Comparison of ENCODE assay signal across 24 mouse cellular contexts in the genomic region with DNA sequence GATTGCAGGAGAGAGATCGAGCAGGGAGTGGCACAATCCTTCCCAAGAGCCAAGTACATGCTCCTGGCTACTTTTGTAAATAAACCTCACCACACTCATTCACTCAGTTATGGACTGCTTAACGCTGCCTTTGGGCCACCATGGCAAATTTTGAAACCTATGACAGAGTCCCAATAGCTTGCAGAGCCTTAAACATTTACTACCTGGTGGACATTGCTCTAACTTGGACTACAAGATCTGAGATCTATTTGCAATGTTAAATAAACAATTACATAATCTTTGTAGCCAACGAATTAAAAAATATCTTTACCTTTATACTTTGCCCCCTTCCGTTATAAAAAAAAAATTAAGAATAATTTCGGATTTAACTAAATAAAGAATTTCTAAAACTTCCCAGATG.
DNase-seq lines count a peak whose midpoint lies in the region; ATAC-seq and TF ChIP-seq lines count a peak whose summit lies in the region.
"Had no signal": no experiment of that assay in that cellular context is flagged by ENCODE, and none has a peak within 500 bp of the region (broad histone marks: within the 10 kb centered on the region; RNA-seq: fewer than 3 reads in every experiment).

No protein-coding gene starts in this region.

- peak overlapping the region; percentile 33; the same call in 1 of the 2 replicates for H3K27ac ChIP-seq in heart, embryonic 15.5 days
- H3K27ac ChIP-seq in liver, adult 2 months (replicated peaks; ENCODE audit: insufficient read depth, low read depth, low read length) = peak overlapping the region; percentile 83
- no peak overlapping the region for H3K27ac ChIP-seq in liver, embryonic 11.5 days (ENCODE audit: low read depth, low read length)
- H3K27ac ChIP-seq in brown adipose tissue, adult 24 weeks (replicated peaks; ENCODE audit: low read depth, low read length) = 0 out of 2 replicates have a peak overlapping the region, but pooled peaks have one; percentile 51
- H3K27ac ChIP-seq in macrophage = peak overlapping the region; percentile 86
- H3K27ac ChIP-seq: hindbrain, embryonic 10.5 days; hindbrain, embryonic 13.5 days; intestine, embryonic 15.5 days had no signal

- peaks cover 12% of the 10 kb centered on the region for H3K4me1 ChIP-seq in heart, embryonic 15.5 days (replicated peaks)
- H3K4me1 ChIP-seq in liver, adult 2 months (ENCODE audit: control insufficient read depth, insufficient read depth, low read length) = peaks cover 15% of the 10 kb centered on the region
- H3K4me1 ChIP-seq in liver, embryonic 11.5 days (replicated peaks; ENCODE audit: control insufficient read depth, insufficient read depth, low read length) = 0 out of 2 replicates have a peak, but pooled peaks cover 2% of the 10 kb centered on the region
- peaks cover 6% of the 10 kb centered on the region for H3K4me1 ChIP-seq in brown adipose tissue, adult 24 weeks (ENCODE audit: control insufficient read depth, insufficient read depth, insufficient read length, low read length)

- DNase-seq in heart, adult 8-10 months (ENCODE audit: low spot score) = no peak
- peak; percentile 92 for DNase-seq in liver, adult 2 months (ENCODE audit: extremely low read depth, low read depth, low spot score)
- no peak for DNase-seq in liver, embryonic 11.5 days (ENCODE audit: low spot score)
- no peak for DNase-seq in retina, postnatal 1 day
- DNase-seq: adrenal gland, adult 2 months; adrenal gland, postnatal 14 days; cerebellum, adult 18-20 months; cerebellum, adult 9-10 months; cerebellum, postnatal 14 days; forebrain, postnatal 0 days; gastrocnemius, postnatal 10 days; gastrocnemius, postnatal 36 days; heart, postnatal 36 days; kidney, adult 11 months had no signal

- H3K27me3 ChIP-seq in heart, embryonic 15.5 days = no peaks in the 10 kb centered on the region
- no peaks in the 10 kb centered on the region for H3K27me3 ChIP-seq in liver, adult 2 months (ENCODE audit: control insufficient read depth, insufficient read depth, low read length)
- no peaks in the 10 kb centered on the region for H3K27me3 ChIP-seq in liver, embryonic 11.5 days (replicated peaks; ENCODE audit: control insufficient read depth, insufficient read depth, low read length)
- H3K27me3 ChIP-seq: hindbrain, embryonic 13.5 days; intestine, embryonic 15.5 days had no signal

- no peaks in the 10 kb centered on the region for H3K9me3 ChIP-seq in heart, embryonic 15.5 days (replicated peaks)
- no peaks in the 10 kb centered on the region for H3K9me3 ChIP-seq in liver, embryonic 11.5 days (ENCODE audit: control insufficient read depth, low read length)
- H3K9me3 ChIP-seq: hindbrain, embryonic 10.5 days; hindbrain, embryonic 13.5 days; intestine, embryonic 15.5 days had no signal

- ATAC-seq in heart, embryonic 15.5 days (replicated peaks; ENCODE audit: insufficient number of reproducible peaks, insufficient read depth, low FRiP score, low read depth) = no peak
- ATAC-seq in liver, embryonic 11.5 days (replicated peaks; ENCODE audit: low FRiP score) = no peak
- ATAC-seq: CD4-positive, CD25-positive, alpha-beta regulatory T cell, adult 4 months; forebrain, embryonic 14.5 days; forebrain, postnatal 0 days; hindbrain, embryonic 16.5 days; intestine, embryonic 15.5 days had no signal

- no peak for TF ChIP-seq POLR2A in liver, adult 2 months (IDR thresholded peaks at IDR 0.05; ENCODE audit: extremely low read depth, insufficient read depth, low read length)

- 87% methylated on average over 5 of the region's 5 CpGs for WGBS in heart, embryonic 15.5 days
- WGBS in liver, adult 2 months = 22% methylated on average over 5 of the region's 5 CpGs
- WGBS in liver, embryonic 11.5 days = 87% methylated on average over 5 of the region's 5 CpGs
- 95% methylated on average over 5 of the region's 5 CpGs for WGBS in macrophage (ENCODE audit: missing documents)

- H3K36me3 ChIP-seq in heart, embryonic 15.5 days = no peaks in the 10 kb centered on the region
- no peaks in the 10 kb centered on the region for H3K36me3 ChIP-seq in liver, adult 2 months (ENCODE audit: control insufficient read depth, insufficient read depth, low read length)
- no peaks in the 10 kb centered on the region for H3K36me3 ChIP-seq in liver, embryonic 11.5 days (ENCODE audit: control insufficient read depth, insufficient read depth, low read length)
- no peaks in the 10 kb centered on the region for H3K36me3 ChIP-seq in macrophage (ENCODE audit: inconsistent target)
- H3K36me3 ChIP-seq: hindbrain, embryonic 10.5 days; hindbrain, embryonic 13.5 days; intestine, embryonic 15.5 days had no signal

- no peak overlapping the region for H3K9ac ChIP-seq in heart, embryonic 15.5 days
- no peak overlapping the region for H3K9ac ChIP-seq in liver, adult 2 months (ENCODE audit: low read depth, low read length)
- no peak overlapping the region for H3K9ac ChIP-seq in liver, embryonic 11.5 days (ENCODE audit: low read depth, low read length)
- H3K9ac ChIP-seq: forebrain, postnatal 0 days; hindbrain, embryonic 13.5 days; intestine, embryonic 15.5 days had no signal

- no peak overlapping the region for H3K4me2 ChIP-seq in heart, embryonic 15.5 days
- H3K4me2 ChIP-seq in liver, embryonic 11.5 days = no peak overlapping the region
- H3K4me2 ChIP-seq: heart, embryonic 11.5 days; hindbrain, embryonic 13.5 days; intestine, embryonic 15.5 days had no signal

- TF ChIP-seq CTCF in liver, adult 2 months (IDR thresholded peaks at IDR 0.05; ENCODE audit: low read depth, low read length) = no peak

- no peak overlapping the region for H3K4me3 ChIP-seq in heart, embryonic 15.5 days
- H3K4me3 ChIP-seq in liver, adult 2 months (ENCODE audit: insufficient read depth, low read depth, low read length) = 0 out of 2 replicates have a peak overlapping the region, but pooled peaks have one; percentile 11
- no peak overlapping the region for H3K4me3 ChIP-seq in liver, embryonic 11.5 days (ENCODE audit: low read depth, low read length)
- H3K4me3 ChIP-seq in brown adipose tissue, adult 24 weeks (ENCODE audit: insufficient read depth, low read depth, low read length) = no peak overlapping the region
- no peak overlapping the region for H3K4me3 ChIP-seq in macrophage (ENCODE audit: inconsistent target)
- H3K4me3 ChIP-seq: hindbrain, embryonic 10.5 days; hindbrain, embryonic 13.5 days; intestine, embryonic 15.5 days had no signal

- H3K79me2 ChIP-seq in liver, adult 2 months (ENCODE audit: control insufficient read depth, insufficient read depth, low read length) = no peaks in the 10 kb centered on the region
- no peaks in the 10 kb centered on the region for H3K79me2 ChIP-seq in macrophage (ENCODE audit: inconsistent target)
